Mouse (Mus musculus) embryonic facial prominence, embryonic 12.5 days (tissue): ENCODE results near the gene Mtx2. TPM values are rescaled to one million over a fixed set of nuclear protein-coding genes. Genes with fewer than 3 reads are reported as not detected.
A peak's percentile ranks its signal among the peaks of the same experiment; 100 is the strongest.

Experiments
- ATAC-seq: fragments of 200-750 bp; cut with Nextera tagmentation; 2 replicates; pipeline ENCODE4 v1.8.0; 2017; ENCODE audit not compliant: insufficient number of reproducible peaks, insufficient read depth, low FRiP score, low TSS enrichment
- H3K27ac ChIP-seq: fragments of 300-500 bp; sonication (generic); 2 replicates; pipeline ENCODE4 v1.5.1; 2016; ENCODE audit warnings: mild to moderate bottlenecking
- H3K27me3 ChIP-seq: fragments of 300-500 bp; sonication (generic); 2 replicates; pipeline ENCODE4 v1.6.1; 2016; ENCODE audit warnings: mild to moderate bottlenecking, moderate library complexity
- H3K36me3 ChIP-seq: fragments of 300-500 bp; sonication (generic); 2 replicates; pipeline ENCODE4 v1.6.1; 2016; ENCODE audit warnings: mild to moderate bottlenecking
- H3K4me1 ChIP-seq: fragments of 300-500 bp; sonication (generic); 2 replicates; pipeline ENCODE4 v1.6.1; 2016
- H3K4me2 ChIP-seq: fragments of 300-500 bp; sonication (generic); replicated peaks from 2 replicates; pipeline ENCODE4 v1.6.1; 2016; ENCODE audit warnings: mild to moderate bottlenecking, moderate library complexity
- H3K4me3 ChIP-seq: fragments of 300-500 bp; sonication (generic); 2 replicates; pipeline ENCODE4 v1.5.1; 2016; ENCODE audit warnings: mild to moderate bottlenecking
- H3K9ac ChIP-seq: fragments of 300-500 bp; sonication (generic); 2 replicates; pipeline ENCODE4 v1.6.1; 2016; ENCODE audit warnings: mild to moderate bottlenecking, moderate library complexity
- H3K9me3 ChIP-seq: fragments of 300-500 bp; sonication (generic); 2 replicates; pipeline ENCODE4 v1.6.1; 2016; ENCODE audit warnings: mild to moderate bottlenecking, moderate library complexity
- WGBS: fragments of 180-500 bp; shearing (Covaris S2); methylation state at CpG from one replicate; pipeline ENCODE4 v1.1.7; 2016; 5-methylcytosine and 5-hydroxymethylcytosine counted together
- polyA plus RNA-seq: library from polyadenylated mRNA; unstranded; fragments of >200 nt; fragmentation: Nextera tagmentation; extraction: Ambion mirVana; gene quantifications from 2 replicates; pipeline ENCODE4 v1.2.1, GENCODE M21; 2016

Gene Mtx2
- polyA plus RNA-seq, 1 experiment from 2014 or later = 129 TPM

- Histone ChIP-seq H3K4me2 (no peak overlapping the region), H3K27me3 (no peaks in the 10 kb centered on the region), H3K4me1 (no peaks in the 10 kb centered on the region), H3K9me3 (no peaks in the 10 kb centered on the region), H3K9ac (no peak overlapping the region), H3K36me3 (peaks cover 8% of the 10 kb centered on the region), H3K4me3 (no peak overlapping the region), H3K27ac (no peak overlapping the region)
- no peak for ATAC-seq
- 91% methylated on average over 9 of the region's 9 CpGs for WGBS
These were observed 48.4 kb downstream of the Mtx2 start for GRCm38 (mm10) chr2:74874043-74874442.

GRCm38 (mm10) chr2:74884357-74884756 is 58.8 kb downstream of the Mtx2 start:
- H3K4me1 ChIP-seq = no peaks in the 10 kb centered on the region
- no peak overlapping the region for H3K4me3 ChIP-seq
- H3K9ac ChIP-seq = no peak overlapping the region
- no peak overlapping the region for H3K4me2 ChIP-seq
- no peaks in the 10 kb centered on the region for H3K27me3 ChIP-seq
- WGBS = 95% methylated on average over 9 of the region's 9 CpGs
- H3K9me3 ChIP-seq = no peaks in the 10 kb centered on the region
- H3K36me3 ChIP-seq = no peaks in the 10 kb centered on the region
- ATAC-seq = no peak
- H3K27ac ChIP-seq = no peak overlapping the region

- H3K4me2 ChIP-seq = no peak overlapping the region
- no peaks in the 10 kb centered on the region for H3K36me3 ChIP-seq
- no peaks in the 10 kb centered on the region for H3K9me3 ChIP-seq
- H3K4me1 ChIP-seq = no peaks in the 10 kb centered on the region
- H3K27me3 ChIP-seq = no peaks in the 10 kb centered on the region
- H3K9ac ChIP-seq = no peak overlapping the region
- ATAC-seq = no peak
- 80% methylated on average over 5 of the region's 5 CpGs for WGBS
- H3K27ac ChIP-seq = no peak overlapping the region
- H3K4me3 ChIP-seq = no peak overlapping the region
These were observed 66.3 kb downstream of the Mtx2 start for GRCm38 (mm10) chr2:74891868-74892267.

- Histone ChIP-seq H3K4me3 (no peak overlapping the region), H3K36me3 (no peaks in the 10 kb centered on the region), H3K27me3 (no peaks in the 10 kb centered on the region), H3K9ac (no peak overlapping the region), H3K9me3 (no peaks in the 10 kb centered on the region), H3K4me2 (no peak overlapping the region), H3K27ac (no peak overlapping the region), H3K4me1 (no peaks in the 10 kb centered on the region)
- ATAC-seq = no peak
- 81% methylated on average over 7 of the region's 7 CpGs for WGBS
These were observed 67.4 kb downstream of the Mtx2 start for GRCm38 (mm10) chr2:74892881-74893615.

- H3K9ac ChIP-seq = no peak overlapping the region
- 36% methylated on average over 2 of the region's 2 CpGs for WGBS
- no peaks in the 10 kb centered on the region for H3K4me1 ChIP-seq
- no peaks in the 10 kb centered on the region for H3K9me3 ChIP-seq
- no peak overlapping the region for H3K27ac ChIP-seq
- no peak overlapping the region for H3K4me2 ChIP-seq
- no peak for ATAC-seq
- H3K4me3 ChIP-seq = no peak overlapping the region
- no peaks in the 10 kb centered on the region for H3K36me3 ChIP-seq
- H3K27me3 ChIP-seq = no peaks in the 10 kb centered on the region
These were observed 68.5 kb downstream of the Mtx2 start for GRCm38 (mm10) chr2:74894061-74894460.

GRCm38 (mm10) chr2:74899973-74900372 is 74.4 kb downstream of the Mtx2 start:
- peaks cover 8% of the 10 kb centered on the region; the same call in 1 of the 2 replicates for H3K4me1 ChIP-seq
- no peak overlapping the region for H3K4me3 ChIP-seq
- H3K9ac ChIP-seq = no peak overlapping the region
- no peaks in the 10 kb centered on the region for H3K36me3 ChIP-seq
- no peaks in the 10 kb centered on the region for H3K9me3 ChIP-seq
- WGBS = 19% methylated on average over 5 of the region's 5 CpGs
- no peak for ATAC-seq
- H3K27me3 ChIP-seq = no peaks in the 10 kb centered on the region
- H3K4me2 ChIP-seq = no peak overlapping the region
- no peak overlapping the region for H3K27ac ChIP-seq

GRCm38 (mm10) chr2:74901764-74902295 is 76.2 kb downstream of the Mtx2 start:
- Histone ChIP-seq H3K4me1 (peaks cover 9% of the 10 kb centered on the region; the same call in 1 of the 2 replicates), H3K27me3 (no peaks in the 10 kb centered on the region), H3K27ac (no peak overlapping the region), H3K9me3 (no peaks in the 10 kb centered on the region), H3K4me3 (no peak overlapping the region), H3K36me3 (no peaks in the 10 kb centered on the region), H3K4me2 (no peak overlapping the region), H3K9ac (no peak overlapping the region)
- WGBS = 23% methylated on average over 3 of the region's 3 CpGs
- ATAC-seq = no peak

- Histone ChIP-seq H3K36me3 (no peaks in the 10 kb centered on the region), H3K27me3 (no peaks in the 10 kb centered on the region), H3K9me3 (0 out of 2 replicates have a peak, but pooled peaks cover 3% of the 10 kb centered on the region), H3K4me3 (no peak overlapping the region), H3K9ac (no peak overlapping the region), H3K4me1 (0 out of 2 replicates have a peak, but pooled peaks cover 7% of the 10 kb centered on the region), H3K27ac (0 out of 2 replicates have a peak overlapping the region, but pooled peaks have one; percentile 50), H3K4me2 (no peak overlapping the region)
- ATAC-seq = no peak
- 62% methylated on average over 19 of the region's 19 CpGs for WGBS
These were observed 82.0 kb downstream of the Mtx2 start for GRCm38 (mm10) chr2:74907368-74908291.

DNA sequence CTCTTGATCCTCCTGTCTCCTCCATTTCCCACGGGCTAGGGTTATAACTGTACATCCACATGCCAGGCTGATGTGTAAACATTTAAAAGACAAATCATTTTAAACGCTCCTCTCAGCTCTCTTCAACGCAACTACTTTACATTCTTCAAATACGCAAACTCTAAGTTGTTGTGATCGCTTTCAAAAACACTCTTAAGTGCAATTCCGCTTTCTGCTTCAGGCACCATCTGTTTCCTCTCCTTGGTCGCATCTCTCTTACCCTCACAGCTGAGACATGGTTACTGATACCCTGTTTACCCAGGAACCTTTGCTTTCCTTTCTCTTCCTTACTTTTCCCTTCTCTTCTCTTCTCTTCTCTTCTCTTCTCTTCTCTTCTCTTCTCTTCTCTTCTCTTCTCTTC is 86.4 kb downstream of the Mtx2 start:
- ATAC-seq = no peak
- Histone ChIP-seq H3K4me2 (no peak overlapping the region), H3K4me1 (0 out of 2 replicates have a peak, but pooled peaks cover 4% of the 10 kb centered on the region), H3K27me3 (no peaks in the 10 kb centered on the region), H3K4me3 (no peak overlapping the region), H3K9me3 (0 out of 2 replicates have a peak, but pooled peaks cover 3% of the 10 kb centered on the region), H3K9ac (no peak overlapping the region), H3K36me3 (no peaks in the 10 kb centered on the region), H3K27ac (no peak overlapping the region)
- WGBS = 71% methylated on average over 7 of the region's 7 CpGs

DNA sequence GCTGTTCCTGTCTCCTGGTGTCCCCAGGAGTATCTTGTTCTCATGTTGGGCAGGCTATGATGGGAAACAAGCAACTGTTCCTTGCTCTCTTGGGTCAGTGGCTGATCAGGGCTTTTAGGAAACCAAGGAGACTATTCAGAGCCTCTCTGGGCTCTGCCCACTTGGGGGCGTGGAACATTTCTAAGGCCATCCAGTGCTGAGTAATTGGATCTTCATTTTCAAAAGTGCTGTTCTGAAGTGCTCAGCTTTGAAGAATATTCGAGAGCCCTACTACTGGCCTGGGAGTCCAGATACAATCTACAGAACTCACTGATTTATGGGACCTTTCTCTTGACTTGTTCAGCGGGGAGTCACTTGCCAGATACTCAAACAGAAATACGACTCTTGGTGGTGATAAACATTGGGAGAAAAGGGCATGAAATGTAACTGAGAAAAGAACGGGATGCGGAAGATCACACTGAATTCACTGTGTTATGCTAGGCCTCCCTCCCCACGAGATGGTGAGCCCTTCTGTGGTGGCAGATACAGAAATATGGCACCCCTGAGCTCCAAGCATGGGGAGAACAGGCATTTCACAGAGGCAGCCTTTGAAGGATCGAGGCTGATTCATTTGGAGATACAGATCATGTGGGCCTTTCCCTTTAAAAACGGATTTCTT is 92.4 kb downstream of the Mtx2 start:
- H3K4me2 ChIP-seq = no peak overlapping the region
- H3K27me3 ChIP-seq = no peaks in the 10 kb centered on the region
- no peak overlapping the region for H3K27ac ChIP-seq
- ATAC-seq = no peak
- 51% methylated on average over 9 of the region's 9 CpGs for WGBS
- H3K9ac ChIP-seq = no peak overlapping the region
- no peaks in the 10 kb centered on the region for H3K9me3 ChIP-seq
- H3K4me3 ChIP-seq = no peak overlapping the region
- H3K36me3 ChIP-seq = no peaks in the 10 kb centered on the region
- no peaks in the 10 kb centered on the region for H3K4me1 ChIP-seq
